Mouse (Mus musculus): ENCODE results near the gene Apaf1.

DNA sequence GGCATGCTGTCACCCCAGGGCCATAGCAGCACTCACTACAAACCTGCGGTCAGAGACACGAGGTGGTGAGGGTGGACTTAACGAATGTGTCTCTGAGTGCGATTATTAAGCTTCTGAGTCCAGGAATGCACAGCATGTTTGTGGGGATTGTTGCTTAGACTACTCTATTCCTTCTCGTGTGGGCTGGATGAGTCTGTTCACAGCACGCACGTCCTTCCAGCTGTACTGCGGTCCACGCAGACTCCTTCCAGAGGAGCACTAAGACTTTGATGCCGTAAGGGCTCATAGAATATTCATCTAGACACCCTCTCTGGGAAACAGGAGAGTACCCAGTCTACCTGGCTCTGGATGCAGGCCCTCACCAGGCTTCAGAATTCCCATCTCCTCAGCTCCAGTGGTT is 114.3 kb downstream of the Apaf1 start:
- TF ChIP-seq CHD2 (IDR thresholded peaks at IDR 0.05; ENCODE audit: low read depth, low read length) (no peak), MAFK (IDR thresholded peaks at IDR 0.05; ENCODE audit: insufficient read depth, low read depth, low read length) (no peak), ZNF384 (IDR thresholded peaks at IDR 0.05; ENCODE audit: low read depth, low read length) (no peak), HCFC1 (IDR thresholded peaks at IDR 0.05; ENCODE audit: borderline replicate concordance, insufficient read depth, low read length) (no peak), ZC3H11A (IDR thresholded peaks at IDR 0.05; ENCODE audit: borderline replicate concordance, low read depth, low read length) (no peak)
